8 mouse cellular contexts compared by ENCODE assay signal in genomic region chr1:74948784-74949665, GRCm38 (mm10). TPM values are rescaled to one million over a fixed set of nuclear protein-coding genes. Genes with fewer than 3 reads are reported as not detected.
DNase-seq lines count a peak whose midpoint lies in the region; ATAC-seq and TF ChIP-seq lines count a peak whose summit lies in the region.

No protein-coding gene starts in this region.

- no peaks in the 10 kb centered on the region for H3K9me3 ChIP-seq in heart, embryonic 16.5 days (replicated peaks; ENCODE audit: control insufficient read depth, low read length)
- H3K9me3 ChIP-seq in liver, postnatal 0 days (ENCODE audit: low read length): no peaks in the 10 kb centered on the region
- H3K9me3 ChIP-seq in neural tube, embryonic 14.5 days (ENCODE audit: control insufficient read depth, low read length): no peaks in the 10 kb centered on the region

- H3K4me3 ChIP-seq in heart, embryonic 16.5 days (ENCODE audit: low read length): 0 out of 2 replicates have a peak overlapping the region, but pooled peaks have one; percentile 6
- peak overlapping the region; percentile 41 for H3K4me3 ChIP-seq in liver, postnatal 0 days (ENCODE audit: low read depth, low read length)
- no peak overlapping the region for H3K4me3 ChIP-seq in neural tube, embryonic 14.5 days (ENCODE audit: low read depth, low read length)

- peaks cover 26% of the 10 kb centered on the region for H3K4me1 ChIP-seq in heart, embryonic 16.5 days (ENCODE audit: control insufficient read depth, insufficient read depth, low read length)
- H3K4me1 ChIP-seq in liver, postnatal 0 days (ENCODE audit: insufficient read depth): peaks cover 6% of the 10 kb centered on the region; the same call in 1 of the 2 replicates
- H3K4me1 ChIP-seq in neural tube, embryonic 14.5 days (ENCODE audit: control insufficient read depth, insufficient read depth, low read length): peaks cover 23% of the 10 kb centered on the region; the same call in 1 of the 2 replicates

- no peak overlapping the region for H3K27ac ChIP-seq in heart, embryonic 16.5 days (ENCODE audit: low read length)
- H3K27ac ChIP-seq in liver, postnatal 0 days (ENCODE audit: low read depth): no peak overlapping the region
- no peak overlapping the region for H3K27ac ChIP-seq in neural tube, embryonic 14.5 days (ENCODE audit: low read depth, low read length)

- no peak overlapping the region for H3K9ac ChIP-seq in heart, embryonic 16.5 days (ENCODE audit: low read length)
- H3K9ac ChIP-seq in liver, postnatal 0 days (replicated peaks): peak overlapping the region; percentile 30; the same call in 1 of the 2 replicates
- H3K9ac ChIP-seq in neural tube, embryonic 14.5 days (replicated peaks; ENCODE audit: low read depth, low read length): no peak overlapping the region

- peak; percentile 86 for TF ChIP-seq CTCF in liver, postnatal 0 days (IDR thresholded peaks at IDR 0.05; ENCODE audit: low read depth)

- H3K36me3 ChIP-seq in heart, embryonic 16.5 days (ENCODE audit: control insufficient read depth, insufficient read depth): no peaks in the 10 kb centered on the region
- H3K36me3 ChIP-seq in liver, postnatal 0 days (replicated peaks; ENCODE audit: insufficient read depth, low read length): peaks cover 3% of the 10 kb centered on the region; the same call in 1 of the 2 replicates
- no peaks in the 10 kb centered on the region for H3K36me3 ChIP-seq in neural tube, embryonic 14.5 days (ENCODE audit: control insufficient read depth, insufficient read depth, low read length)

- ATAC-seq in CD4-positive, CD25-positive, alpha-beta regulatory T cell, adult 4 months: peak; percentile 74
- ATAC-seq in erythroblast, adult 5-6 weeks (replicated peaks; ENCODE audit: low FRiP score, poor library complexity, severe bottlenecking): peak; percentile 53; the same call in 1 of the 2 replicates
- peak; percentile 49; the same call in 1 of the 2 replicates for ATAC-seq in heart, embryonic 16.5 days (replicated peaks; ENCODE audit: extremely low read depth, insufficient read depth, low FRiP score)
- peak; percentile 69 for ATAC-seq in liver, postnatal 0 days
- ATAC-seq in neural tube, embryonic 14.5 days (ENCODE audit: low read depth): peak; percentile 78

- peak overlapping the region; percentile 66; the same call in 1 of the 2 replicates for H3K4me2 ChIP-seq in heart, embryonic 16.5 days (ENCODE audit: low read depth, low read length)
- H3K4me2 ChIP-seq in liver, postnatal 0 days (ENCODE audit: low read depth, low read length): peak overlapping the region; percentile 76
- peak overlapping the region; percentile 40; the same call in 1 of the 2 replicates for H3K4me2 ChIP-seq in neural tube, embryonic 14.5 days (ENCODE audit: low read depth, low read length)

- peaks cover 97% of the 10 kb centered on the region for H3K27me3 ChIP-seq in heart, embryonic 16.5 days (ENCODE audit: control insufficient read depth, insufficient read depth, low read length)
- peaks cover 64% of the 10 kb centered on the region for H3K27me3 ChIP-seq in liver, postnatal 0 days (ENCODE audit: insufficient read depth, low read length)
- peaks cover 71% of the 10 kb centered on the region for H3K27me3 ChIP-seq in neural tube, embryonic 14.5 days (ENCODE audit: control insufficient read depth, insufficient read depth, low read length)

- DNase-seq in adrenal gland, postnatal 25 days: peak; percentile 71
- DNase-seq in kidney, postnatal 14 days: peak; percentile 83
- peak; percentile 75 for DNase-seq in liver, postnatal 0 days
- DNase-seq in urinary bladder, postnatal 25 days (ENCODE audit: low spot score): peak; percentile 68

- TF ChIP-seq EP300 in liver, postnatal 0 days (IDR thresholded peaks at IDR 0.05; ENCODE audit: low read depth): no peak

- WGBS in heart, embryonic 16.5 days: 3% methylated on average over 20 of the region's 20 CpGs
- WGBS in liver, postnatal 0 days (ENCODE audit: insufficient replicate concordance): 4% methylated on average over 20 of the region's 20 CpGs
- 2% methylated on average over 20 of the region's 20 CpGs for WGBS in neural tube, embryonic 14.5 days

RNA-seq across cellular contexts. Expression of gene Ihh, which starts 2.4 kb away (rescaled TPM):
- polyA plus RNA-seq in CD4-positive, CD25-positive, alpha-beta regulatory T cell, adult 4 months (2017; shearing (Covaris generic)): not detected
- total RNA-seq in adrenal gland, postnatal 25 days (2021): 0.24 TPM in 1 of 2 replicates, not detected in the other
- not detected in 2 replicates for total RNA-seq in erythroblast, adult 5-6 weeks (2015; ENCODE audit: low replicate concordance)
- total RNA-seq in erythroblast, adult 5-6 weeks (2017; ENCODE audit: low replicate concordance): 0.28 TPM in 1 of 2 replicates, not detected in the other
- polyA plus RNA-seq in heart, embryonic 16.5 days (2015; fragmentation: Nextera tagmentation; extraction: Ambion mirVana): 0.14 and 0.17 TPM in 2 replicates
- polyA plus RNA-seq in liver, postnatal 0 days (2015; fragmentation: Nextera tagmentation; extraction: Ambion mirVana): 1.1 TPM in 2 replicates
- 0.24 and 0.32 TPM in 2 replicates for polyA plus RNA-seq in neural tube, embryonic 14.5 days (2014; fragmentation: Nextera tagmentation; extraction: Ambion mirVana)

RNA-seq across cellular contexts. Expression of gene Cfap65, which starts 13.6 kb away (rescaled TPM):
- polyA plus RNA-seq in CD4-positive, CD25-positive, alpha-beta regulatory T cell, adult 4 months (2017; shearing (Covaris generic)): not detected
- total RNA-seq in adrenal gland, postnatal 25 days (2021): 0.06 TPM in 1 of 2 replicates, not detected in the other
- not detected in 2 replicates for total RNA-seq in erythroblast, adult 5-6 weeks (2015; ENCODE audit: low replicate concordance)
- not detected in 2 replicates for total RNA-seq in erythroblast, adult 5-6 weeks (2017; ENCODE audit: low replicate concordance)
- polyA plus RNA-seq in heart, embryonic 16.5 days (2015; fragmentation: Nextera tagmentation; extraction: Ambion mirVana): 0.18 and 0.36 TPM in 2 replicates
- not detected in 2 replicates for polyA plus RNA-seq in liver, postnatal 0 days (2015; fragmentation: Nextera tagmentation; extraction: Ambion mirVana)
- 0.26 and 0.74 TPM in 2 replicates for polyA plus RNA-seq in neural tube, embryonic 14.5 days (2014; fragmentation: Nextera tagmentation; extraction: Ambion mirVana)

RNA-seq across cellular contexts. Expression of gene Cryba2, which starts 56.1 kb away (rescaled TPM):
- not detected for polyA plus RNA-seq in CD4-positive, CD25-positive, alpha-beta regulatory T cell, adult 4 months (2017; shearing (Covaris generic))
- 2.2 TPM in 1 of 2 replicates, not detected in the other for total RNA-seq in adrenal gland, postnatal 25 days (2021)
- total RNA-seq in erythroblast, adult 5-6 weeks (2015; ENCODE audit: low replicate concordance): not detected in 2 replicates
- not detected in 2 replicates for total RNA-seq in erythroblast, adult 5-6 weeks (2017; ENCODE audit: low replicate concordance)
- not detected in 2 replicates for polyA plus RNA-seq in heart, embryonic 16.5 days (2015; fragmentation: Nextera tagmentation; extraction: Ambion mirVana)
- polyA plus RNA-seq in liver, postnatal 0 days (2015; fragmentation: Nextera tagmentation; extraction: Ambion mirVana): not detected in 2 replicates
- polyA plus RNA-seq in neural tube, embryonic 14.5 days (2014; fragmentation: Nextera tagmentation; extraction: Ambion mirVana): 0.40 and 1.7 TPM in 2 replicates
